Mouse (Mus musculus): ENCODE results near the gene Wdr89. TPM values are rescaled to one million over a fixed set of nuclear protein-coding genes. Genes with fewer than 3 reads are reported as not detected.
A peak's percentile ranks its signal among the peaks of the same experiment; 100 is the strongest.

Wdr89 gene
- total RNA-seq, 2 experiments from 2014 or later = 2.5 TPM

DNA sequence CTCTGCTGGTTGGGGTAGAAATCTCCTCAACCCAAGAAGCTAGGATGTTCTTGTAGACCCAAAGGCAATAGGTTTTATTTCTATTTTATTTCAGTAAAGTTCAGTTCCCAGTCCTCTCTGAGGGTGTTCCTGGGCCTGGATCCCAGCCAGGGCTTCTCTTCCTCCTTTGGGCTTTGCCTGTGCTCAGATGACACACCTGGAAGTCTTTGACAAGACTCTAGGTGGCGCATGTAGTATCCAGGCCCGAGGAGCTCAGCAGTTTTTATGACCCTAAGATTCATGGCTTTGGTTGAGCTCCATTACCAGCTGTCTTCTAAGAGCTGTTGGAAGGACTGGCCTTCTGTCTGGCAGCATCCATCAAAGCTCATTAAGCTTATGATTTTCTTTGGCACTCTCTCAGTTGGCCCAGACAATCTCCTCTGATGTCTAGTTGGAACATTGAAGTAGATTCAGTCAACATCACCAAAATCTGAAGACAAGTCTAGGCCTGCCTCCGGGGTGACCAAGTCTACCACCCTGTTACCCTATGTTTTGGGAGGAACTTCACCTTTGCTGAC lies 2.5 kb upstream of the Wdr89 start:
- intact Hi-C loops (cut with DNase I) = no loop called here
- DNase-seq = no peak

DNA sequence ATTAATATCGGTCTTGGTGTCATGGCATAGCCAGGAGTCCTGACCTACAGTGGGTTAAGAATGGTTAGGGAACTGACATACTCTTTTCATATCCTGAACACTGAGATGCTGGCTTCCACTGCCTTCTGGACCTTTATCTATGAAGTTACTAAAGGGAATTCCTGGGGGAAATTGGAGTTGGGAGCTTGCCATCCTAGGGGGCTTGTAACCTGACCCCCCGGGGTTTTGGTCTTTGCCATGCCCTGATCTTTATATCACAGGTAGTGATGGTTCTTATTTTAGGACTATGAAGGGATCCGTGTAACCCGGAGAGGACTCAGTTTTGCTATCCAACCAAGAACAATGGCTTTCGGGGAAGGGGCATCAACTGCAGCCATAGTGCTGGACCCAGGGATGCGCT lies 1.3 kb upstream of the Wdr89 start:
- no peak for DNase-seq

DNA sequence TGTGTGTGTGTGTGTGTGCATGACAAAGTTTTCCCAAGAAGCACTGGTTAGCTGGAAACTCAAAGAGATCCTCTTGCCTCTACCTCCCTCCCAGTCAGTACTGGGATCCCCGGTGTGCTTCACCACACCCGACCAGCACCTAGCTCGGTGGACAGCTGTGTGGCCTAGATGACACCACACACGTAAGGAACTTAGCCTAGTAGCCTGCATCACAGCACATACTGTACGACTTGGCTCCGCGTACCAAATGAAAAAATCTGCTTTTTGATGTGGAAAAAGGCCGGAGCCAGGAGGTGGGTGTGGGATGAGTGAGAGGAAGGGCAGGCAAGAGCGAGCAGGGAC lies 450 bp downstream of the Wdr89 start:
- intact Hi-C loops (cut with DNase I) = loop anchor here (5.0 kb wide), 1 partner anchor 103 kb away; no protein-coding TSS in a partner anchor
- no peak for DNase-seq

More for the DNA sequence above, 1.3 kb upstream of the Wdr89 start:
- intact Hi-C loops (cut with DNase I) = no loop called here

- DNase-seq = no peak
- intact Hi-C loops (cut with DNase I) = loop anchor here (5.0 kb wide), 1 partner anchor 104 kb away; no protein-coding TSS in a partner anchor
Measured at GRCm38 (mm10) chr12:75668221-75668620, 1.1 kb downstream of the Wdr89 start.

GRCm38 (mm10) chr12:75666939-75667338 lies 2.4 kb downstream of the Wdr89 start:
- intact Hi-C loops (cut with DNase I) = loop anchor here (5.0 kb wide), 1 partner anchor 105 kb away; no protein-coding TSS in a partner anchor
- no peak for DNase-seq

DNA sequence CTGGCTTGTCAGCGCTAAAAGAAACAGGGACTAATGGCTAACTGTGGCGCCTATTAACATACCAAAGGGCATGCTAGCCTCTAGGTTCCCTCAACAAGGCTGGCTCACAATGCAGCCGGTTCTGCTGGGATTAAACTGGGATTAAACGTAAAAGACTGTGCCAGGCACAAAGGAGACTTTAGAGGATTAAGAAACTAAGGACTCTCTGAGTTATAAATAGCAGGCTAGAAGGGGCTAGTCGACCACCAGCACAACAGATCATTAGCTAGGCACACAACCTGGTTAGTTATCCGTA lies 4.9 kb downstream of the Wdr89 start:
- intact Hi-C loops (cut with DNase I) = no loop called here
- DNase-seq = no peak

GRCm38 (mm10) chr12:75663646-75664515 lies 5.5 kb downstream of the Wdr89 start:
- intact Hi-C loops (cut with DNase I) = no loop called here

DNA sequence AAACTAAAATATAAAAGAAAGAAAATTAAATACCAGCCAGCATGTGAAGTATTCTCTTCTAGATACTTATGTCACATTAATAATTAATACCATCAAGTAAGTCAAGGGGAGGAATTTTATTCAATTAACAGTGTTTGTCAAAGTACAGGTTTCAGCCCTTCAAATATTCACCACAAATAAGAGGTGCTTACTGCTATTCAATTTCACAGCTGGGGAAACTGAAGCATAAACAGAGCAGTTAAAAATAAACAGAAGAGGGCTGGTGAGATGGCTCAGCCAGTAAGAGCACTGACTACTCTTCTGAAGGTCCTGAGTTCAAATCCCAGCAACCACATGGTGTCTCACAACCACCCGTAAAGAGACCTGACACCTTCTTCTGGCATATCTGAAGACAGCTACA lies 7.0 kb downstream of the Wdr89 start:
- no peak for DNase-seq
- intact Hi-C loops (cut with DNase I) = no loop called here

More at GRCm38 (mm10) chr12:75663646-75664515, 5.5 kb downstream of the Wdr89 start:
- DNase-seq = no peak

DNA sequence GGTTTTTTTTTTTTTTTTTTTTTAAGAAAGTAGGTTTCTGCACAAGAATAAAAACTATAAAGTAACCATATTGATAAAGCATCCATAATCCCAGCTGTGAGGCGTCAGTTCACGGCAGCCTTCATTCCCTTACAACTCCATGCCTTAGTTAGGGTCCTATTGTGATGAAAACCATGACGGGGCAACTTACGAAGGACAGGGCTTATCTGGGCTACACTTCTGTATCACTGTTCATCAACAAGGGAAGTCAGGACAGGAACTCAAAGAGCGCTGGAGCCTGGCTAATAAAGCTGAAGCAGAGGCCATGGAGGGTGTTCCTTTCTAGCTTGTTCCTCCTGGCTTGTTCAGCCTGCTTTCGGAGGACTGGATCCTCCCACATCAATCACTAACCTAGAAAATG lies 10.9 kb downstream of the Wdr89 start:
- intact Hi-C loops (cut with DNase I) = loop anchor here (5.0 to 10.0 kb wide), 2 partner anchors 61 to 374 kb away; partner anchors contain the start of gene Ppp2r5e
- no peak for DNase-seq

DNA sequence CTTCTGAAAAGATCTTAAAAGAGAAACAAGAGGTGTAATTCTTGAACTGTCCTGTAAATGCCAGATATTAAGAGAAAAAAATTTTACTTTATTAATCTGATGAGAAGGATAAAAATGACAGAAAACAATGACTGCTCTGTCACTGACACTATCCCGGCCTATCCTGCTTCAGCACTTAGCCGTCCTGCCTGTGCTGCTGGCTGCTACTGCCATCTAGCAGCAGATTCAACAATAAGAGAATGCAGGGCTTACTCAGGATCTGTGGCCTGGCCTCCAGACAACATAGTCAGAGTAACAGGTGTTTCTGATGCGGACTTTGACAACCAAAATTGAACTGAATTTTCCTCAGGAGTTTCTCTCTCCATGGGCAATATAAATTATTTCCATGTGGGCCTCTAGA lies 12.8 kb downstream of the Wdr89 start:
- DNase-seq = peak; percentile 28 to 48
- intact Hi-C loops (cut with DNase I) = loop anchor here (5.0 to 10.0 kb wide), 2 partner anchors 59 to 372 kb away; partner anchors contain the start of gene Ppp2r5e

- intact Hi-C loops (cut with DNase I) = loop anchor here (10.0 kb wide), 1 partner anchor 370 kb away; no protein-coding TSS in a partner anchor
- no peak for DNase-seq
Measured at GRCm38 (mm10) chr12:75654247-75654801, 15.0 kb downstream of the Wdr89 start.

- DNase-seq = no peak
- intact Hi-C loops (cut with DNase I) = loop anchor here (10.0 kb wide), 1 partner anchor 365 kb away; no protein-coding TSS in a partner anchor
Measured at GRCm38 (mm10) chr12:75649706-75650093, 19.6 kb downstream of the Wdr89 start.

GRCm38 (mm10) chr12:75649058-75649705 lies 20.2 kb downstream of the Wdr89 start:
- no peak for DNase-seq
- intact Hi-C loops (cut with DNase I) = no loop called here

DNA sequence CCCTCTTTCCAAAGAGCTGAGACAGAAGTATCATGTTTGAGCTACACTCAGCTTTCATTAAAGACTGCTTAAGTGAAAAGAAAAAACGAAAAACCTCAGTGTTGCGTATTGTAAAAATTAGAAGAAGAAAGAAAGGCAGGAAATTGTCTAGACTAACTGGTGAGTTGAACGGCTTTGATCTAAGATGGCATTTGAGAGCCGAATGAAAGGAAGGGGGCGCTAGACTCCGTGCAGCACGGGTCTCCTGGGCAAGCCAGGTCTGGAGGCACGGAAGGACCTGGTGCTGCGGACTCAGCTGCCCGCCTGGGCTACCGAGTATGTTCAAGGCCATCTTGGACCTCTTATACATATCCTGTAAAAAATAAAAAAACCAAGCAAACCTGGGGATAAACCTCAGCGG lies 21.1 kb downstream of the Wdr89 start:
- no peak for DNase-seq
- intact Hi-C loops (cut with DNase I) = no loop called here

DNA sequence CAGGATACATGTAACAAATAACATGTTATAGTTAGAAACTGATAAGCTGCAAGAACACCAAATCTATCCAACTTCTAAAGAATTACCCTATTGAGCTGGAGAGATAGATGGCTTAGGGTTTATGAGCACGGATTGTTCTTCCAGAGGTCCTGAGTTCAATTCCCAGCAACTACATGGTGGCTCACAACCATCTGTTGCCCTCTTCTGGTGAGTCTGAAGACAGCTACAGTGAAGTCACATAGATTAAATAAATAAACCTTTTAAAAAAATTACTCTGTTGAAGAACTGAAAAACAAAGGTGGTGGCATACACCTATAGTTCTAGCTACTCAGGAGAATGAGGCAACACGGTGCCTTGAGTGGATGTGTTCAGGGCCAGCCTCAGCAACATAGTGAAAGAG lies 21.7 kb downstream of the Wdr89 start:
- DNase-seq = no peak
- intact Hi-C loops (cut with DNase I) = no loop called here

DNA sequence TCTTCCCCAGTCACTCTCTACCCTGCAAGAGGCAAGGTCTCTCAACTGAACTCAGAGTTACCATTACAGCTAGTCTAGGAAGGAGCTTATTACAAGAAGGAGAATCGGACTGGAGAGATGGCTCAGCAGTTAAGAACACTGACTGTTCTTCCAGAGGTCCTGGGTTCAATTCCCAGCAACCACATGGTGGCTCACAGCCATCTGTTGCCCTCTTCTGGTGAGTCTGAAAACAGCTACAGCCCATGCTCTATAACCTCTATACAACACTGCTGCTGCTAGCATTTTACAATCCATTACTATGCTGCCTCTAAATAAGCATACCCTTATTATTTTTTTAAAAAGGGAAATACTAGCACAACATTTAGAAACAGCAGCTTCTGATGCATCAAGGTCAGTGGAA lies 23.6 kb downstream of the Wdr89 start:
- DNase-seq = no peak
- intact Hi-C loops (cut with DNase I) = no loop called here

DNA sequence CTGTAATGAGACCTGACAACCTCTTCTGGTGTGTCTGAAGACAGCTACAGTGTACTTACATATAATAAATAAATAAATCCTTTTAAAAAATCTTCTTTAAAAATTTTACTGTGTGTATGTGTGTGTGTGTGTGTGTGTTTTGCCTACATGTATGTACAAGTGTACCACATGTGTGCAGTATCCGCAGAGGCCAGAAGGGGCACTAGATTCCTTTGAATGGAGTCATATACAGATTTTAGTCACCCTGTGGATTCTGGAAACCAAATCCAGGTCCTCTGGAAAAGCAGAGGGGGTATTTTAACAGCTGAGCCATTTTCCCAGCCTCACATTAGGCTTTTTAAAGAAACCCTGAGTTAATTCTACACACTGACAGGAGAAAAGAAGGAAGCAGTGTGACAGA lies 27.6 kb downstream of the Wdr89 start:
- DNase-seq = no peak
- intact Hi-C loops (cut with DNase I) = no loop called here

DNA sequence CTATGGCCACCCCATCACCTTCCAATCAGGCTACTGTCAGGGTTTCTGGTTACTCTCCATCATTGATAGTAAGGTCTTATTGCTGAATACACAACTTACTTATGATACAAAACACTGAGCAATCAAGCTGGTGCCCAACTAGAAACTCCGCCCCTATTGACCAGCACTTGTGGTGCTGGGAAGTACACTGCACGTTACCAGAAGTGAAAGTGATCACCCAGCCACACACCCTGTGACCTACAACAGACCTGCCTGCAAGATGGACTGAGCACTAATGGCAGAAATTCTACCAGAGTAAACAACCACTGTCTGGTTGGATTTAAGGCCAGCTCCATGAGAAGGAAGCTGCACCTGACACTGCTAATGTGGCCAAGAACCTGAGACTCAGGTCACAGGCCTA lies 31.0 kb downstream of the Wdr89 start:
- intact Hi-C loops (cut with DNase I) = no loop called here

GRCm38 (mm10) chr12:75637103-75637502 lies 32.2 kb downstream of the Wdr89 start:
- intact Hi-C loops (cut with DNase I) = no loop called here
- DNase-seq = no peak

More for the DNA sequence above, 31.0 kb downstream of the Wdr89 start:
- no peak for DNase-seq

GRCm38 (mm10) chr12:75635771-75636430 lies 33.4 kb downstream of the Wdr89 start:
- intact Hi-C loops (cut with DNase I) = no loop called here
- DNase-seq = no peak

- intact Hi-C loops (cut with DNase I) = no loop called here
- no peak for DNase-seq
Measured at GRCm38 (mm10) chr12:75629618-75630017, 39.7 kb downstream of the Wdr89 start.

Measured in heart, postnatal 14 days (tissue).